Mouse (Mus musculus) E14TG2a.4 (cell line): ENCODE results near the gene B230217C12Rik.

Experiments used
- CTCF ChIP-seq: conservative IDR thresholded peaks from 2 replicates; pipeline ENCODE4 v1.5.1; 2014; ENCODE audit warnings: low read length
- NANOG ChIP-seq: IDR thresholded peaks from 2 replicates; pipeline ENCODE4 v1.6.1; 2014; ENCODE audit warnings: borderline replicate concordance, low read length, mixed read lengths

- TF ChIP-seq CTCF: no peak
- TF ChIP-seq NANOG: no peak
Observed at GRCm38 (mm10) chr11:97829365-97829764, 11.2 kb upstream of the B230217C12Rik start.
